Mouse (Mus musculus): ENCODE measurements around the gene 2010111I01Rik.

GRCm38 (mm10) chr13:63156264-63156663 is 191.6 kb downstream of the 2010111I01Rik start:
- TF ChIP-seq CTCF (IDR thresholded peaks at IDR 0.05; ENCODE audit: low read depth, low read length) (no peak), POLR2A (IDR thresholded peaks at IDR 0.05; ENCODE audit: borderline replicate concordance, low read depth, low read length) (no peak)

All from bone marrow macrophage, adult 2 months (primary cell).